Comparison of ENCODE assay signal across 20 mouse cellular contexts in the genomic region with DNA sequence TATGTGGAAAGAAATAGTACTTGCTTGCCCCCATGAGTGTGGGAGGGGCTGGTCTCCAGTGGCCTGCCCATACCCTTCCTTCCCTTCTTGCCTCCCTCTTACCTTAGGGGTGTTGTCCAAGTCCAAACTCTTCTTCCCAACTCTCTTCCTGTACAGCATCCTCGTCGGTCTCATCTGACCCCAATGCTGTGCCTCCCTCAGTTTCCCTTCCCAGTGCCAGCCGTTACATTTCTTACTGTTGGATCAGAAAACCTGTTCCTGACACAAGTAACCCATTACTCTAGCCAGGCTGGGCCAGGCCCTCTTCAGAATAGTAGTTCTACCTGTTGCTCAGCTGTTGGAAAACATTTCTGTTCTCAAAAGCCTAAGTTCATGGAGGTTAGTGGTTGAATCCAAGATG. TPM values are rescaled to one million over a fixed set of nuclear protein-coding genes. Genes with fewer than 3 reads are reported as not detected.
DNase-seq lines count a peak whose midpoint lies in the region; ATAC-seq lines count a peak whose summit lies in the region.
"Had no signal": no experiment of that assay in that cellular context is flagged by ENCODE, and none has a peak within 500 bp of the region (broad histone marks: within the 10 kb centered on the region; RNA-seq: fewer than 3 reads in every experiment).

No protein-coding gene starts in this region.

- H3K27me3 ChIP-seq in hindbrain, embryonic 10.5 days (ENCODE audit: insufficient read depth, poor library complexity, severe bottlenecking), result no peaks in the 10 kb centered on the region
- H3K27me3 ChIP-seq in hindbrain, embryonic 16.5 days (replicated peaks; ENCODE audit: control insufficient read depth, insufficient read depth, low read length), result no peaks in the 10 kb centered on the region
- H3K27me3 ChIP-seq: CH12.LX; embryonic facial prominence, embryonic 12.5 days; forebrain, embryonic 13.5 days; forebrain, embryonic 15.5 days; Patski had no signal

- no peak for ATAC-seq in hindbrain, embryonic 16.5 days
- ATAC-seq: activated CD4-positive, CD25-positive, alpha-beta regulatory T cell, adult 4 months; CD4-positive, CD25-positive, alpha-beta regulatory T cell, adult 4 months; forebrain, embryonic 13.5 days; forebrain, embryonic 15.5 days; Patski had no signal

- WGBS in hindbrain, embryonic 10.5 days, result 90% methylated on average over 3 of the region's 3 CpGs
- 87% methylated on average over 3 of the region's 3 CpGs for WGBS in hindbrain, embryonic 16.5 days

- peak; percentile 41 for DNase-seq in cerebellum, adult 11-12 months
- no peak for DNase-seq in cerebellum, adult 11 months
- peak; percentile 44 for DNase-seq in cerebellum, adult 9-11 months
- no peak for DNase-seq in cerebellum, postnatal 4 days (ENCODE audit: low spot score in 2 of 2)
- DNase-seq in hindbrain, embryonic 10.5 days (ENCODE audit: low spot score), result no peak
- DNase-seq: adrenal gland, adult 8-10 months; adrenal gland, postnatal 14 days; adrenal gland, postnatal 36 days; B cell, adult 2 months had no signal

- peaks cover 55% of the 10 kb centered on the region for H3K4me1 ChIP-seq in hindbrain, embryonic 10.5 days (replicated peaks)
- H3K4me1 ChIP-seq in hindbrain, embryonic 16.5 days (ENCODE audit: control insufficient read depth, insufficient read depth, low read depth, low read length), result peaks cover 7% of the 10 kb centered on the region
- H3K4me1 ChIP-seq: embryonic facial prominence, embryonic 12.5 days had no signal

- peaks cover 36% of the 10 kb centered on the region for H3K36me3 ChIP-seq in hindbrain, embryonic 10.5 days
- peaks cover 8% of the 10 kb centered on the region for H3K36me3 ChIP-seq in hindbrain, embryonic 16.5 days (ENCODE audit: control insufficient read depth, insufficient read depth, low read length)
- H3K36me3 ChIP-seq: embryonic facial prominence, embryonic 12.5 days; forebrain, embryonic 15.5 days had no signal

- no peak overlapping the region for H3K4me3 ChIP-seq in hindbrain, embryonic 10.5 days
- H3K4me3 ChIP-seq in hindbrain, embryonic 16.5 days (ENCODE audit: low read length), result no peak overlapping the region
- H3K4me3 ChIP-seq: embryonic facial prominence, embryonic 10.5 days; embryonic facial prominence, embryonic 12.5 days; forebrain, embryonic 13.5 days; forebrain, embryonic 15.5 days had no signal

- H3K9ac ChIP-seq in hindbrain, embryonic 16.5 days (ENCODE audit: low read depth, low read length), result no peak overlapping the region
- H3K9ac ChIP-seq: embryonic facial prominence, embryonic 12.5 days; forebrain, embryonic 13.5 days; forebrain, embryonic 15.5 days; forebrain, postnatal 0 days had no signal

- H3K4me2 ChIP-seq in hindbrain, embryonic 16.5 days (ENCODE audit: low read length), result no peak overlapping the region
- H3K4me2 ChIP-seq: embryonic facial prominence, embryonic 12.5 days; forebrain, embryonic 13.5 days; forebrain, embryonic 15.5 days had no signal

- peak overlapping the region; percentile 40; the same call in 1 of the 2 replicates for H3K27ac ChIP-seq in hindbrain, embryonic 10.5 days
- no peak overlapping the region for H3K27ac ChIP-seq in hindbrain, embryonic 16.5 days (ENCODE audit: low read depth, low read length)
- H3K27ac ChIP-seq: embryonic facial prominence, embryonic 10.5 days; embryonic facial prominence, embryonic 12.5 days; forebrain, embryonic 13.5 days; forebrain, embryonic 15.5 days had no signal

- no peaks in the 10 kb centered on the region for H3K9me3 ChIP-seq in hindbrain, embryonic 10.5 days
- no peaks in the 10 kb centered on the region for H3K9me3 ChIP-seq in hindbrain, embryonic 16.5 days (ENCODE audit: control insufficient read depth, low read length)
- H3K9me3 ChIP-seq: embryonic facial prominence, embryonic 10.5 days; embryonic facial prominence, embryonic 12.5 days; forebrain, embryonic 13.5 days; forebrain, embryonic 15.5 days; G1E had no signal

RNA-seq across cellular contexts. Expression of gene Alox5, which starts 58.6 kb away (rescaled TPM):
- 1.1 and 1.6 TPM in 2 replicates for polyA plus RNA-seq in hindbrain, embryonic 10.5 days (2016; fragmentation: Nextera tagmentation; extraction: Ambion mirVana)
- 0.65 and 0.94 TPM in 2 replicates for polyA plus RNA-seq in hindbrain, embryonic 16.5 days (2015; fragmentation: Nextera tagmentation; extraction: Ambion mirVana)
- polyA plus RNA-seq: activated CD4-positive, CD25-positive, alpha-beta regulatory T cell, adult 4 months; CD4-positive, CD25-positive, alpha-beta regulatory T cell, adult 4 months; Patski had no signal

Comparison
In these comparisons a context has a peak if more than half of its experiments do, and no peak if none do; other contexts are left out.
1. DNase-seq: peak in cerebellum, adult 11-12 months (single experiment) and cerebellum, adult 9-11 months (single experiment); none in cerebellum, adult 11 months (single experiment), cerebellum, postnatal 4 days (0 of 2) and hindbrain, embryonic 10.5 days (single experiment).